Mouse (Mus musculus): Measurements from ENCODE around the gene Pde4dip.

GRCm38 (mm10) chr3:97680631-97681320, 207.7 kb downstream of the Pde4dip start:
- TF ChIP-seq POLR2A (IDR thresholded peaks at IDR 0.05; ENCODE audit: insufficient read depth, low read depth, low read length) (no peak), CTCF (IDR thresholded peaks at IDR 0.05) (peak; percentile 94)
